ENCODE assay signal across 8 mouse cellular contexts in genomic region chr6:128438871-128439341, GRCm38 (mm10). TPM values are rescaled to one million over a fixed set of nuclear protein-coding genes. Genes with fewer than 3 reads are reported as not detected.
DNase-seq lines count a peak whose midpoint lies in the region; ATAC-seq and TF ChIP-seq lines count a peak whose summit lies in the region.

No protein-coding gene starts in this region.

- peak; percentile 60; the same call in 1 of the 2 replicates for ATAC-seq in kidney, embryonic 15.5 days (replicated peaks; ENCODE audit: low FRiP score)
- no peak; the same call in 1 of the 2 replicates for ATAC-seq in midbrain, embryonic 12.5 days (ENCODE audit: low FRiP score, low read depth)

- H3K9me3 ChIP-seq in E14TG2a.4 (ENCODE audit: low read length) = no peaks in the 10 kb centered on the region
- H3K9me3 ChIP-seq in forebrain, embryonic 10.5 days = no peaks in the 10 kb centered on the region
- no peaks in the 10 kb centered on the region for H3K9me3 ChIP-seq in kidney, embryonic 15.5 days (replicated peaks)
- no peaks in the 10 kb centered on the region for H3K9me3 ChIP-seq in midbrain, embryonic 12.5 days

- no peaks in the 10 kb centered on the region for H3K27me3 ChIP-seq in E14TG2a.4 (ENCODE audit: insufficient read depth, low read length)
- H3K27me3 ChIP-seq in forebrain, embryonic 10.5 days (ENCODE audit: poor library complexity, severe bottlenecking) = peaks cover 17% of the 10 kb centered on the region
- H3K27me3 ChIP-seq in kidney, embryonic 15.5 days = no peaks in the 10 kb centered on the region
- H3K27me3 ChIP-seq in midbrain, embryonic 12.5 days = peaks cover 9% of the 10 kb centered on the region; the same call in 1 of the 2 replicates

- peak overlapping the region; percentile 99 for H3K4me3 ChIP-seq in E14TG2a.4 (replicated peaks; ENCODE audit: low read length)
- peak overlapping the region; percentile 99 for H3K4me3 ChIP-seq in forebrain, embryonic 10.5 days
- peak overlapping the region; percentile 61 for H3K4me3 ChIP-seq in kidney, embryonic 15.5 days (replicated peaks)
- peak overlapping the region; percentile 96 for H3K4me3 ChIP-seq in midbrain, embryonic 12.5 days

- TF ChIP-seq CTCF in E14TG2a.4 (conservative IDR thresholded peaks at IDR 0.05; ENCODE audit: low read length) = no peak

- peak; percentile 24 for DNase-seq in adrenal gland, postnatal 14 days
- DNase-seq in adrenal gland, postnatal 25 days = no peak
- DNase-seq in forebrain, embryonic 10.5 days (ENCODE audit: extremely low spot score, low spot score) = no peak
- no peak for DNase-seq in c-Kit-positive CD71-positive TER-119-positive erythroid progenitor cells, embryonic 14.5 days (ENCODE audit: low spot score)
- no peak for DNase-seq in layer of hippocampus, postnatal 36 days

- peak overlapping the region; percentile 92 for H3K9ac ChIP-seq in kidney, embryonic 15.5 days
- H3K9ac ChIP-seq in midbrain, embryonic 12.5 days (replicated peaks) = no peak overlapping the region

- peak overlapping the region; percentile 70 for H3K4me2 ChIP-seq in kidney, embryonic 15.5 days
- peak overlapping the region; percentile 71 for H3K4me2 ChIP-seq in midbrain, embryonic 12.5 days (replicated peaks)

- peak overlapping the region; percentile 99 for H3K27ac ChIP-seq in forebrain, embryonic 10.5 days
- peak overlapping the region; percentile 95 for H3K27ac ChIP-seq in kidney, embryonic 15.5 days
- peak overlapping the region; percentile 94; the same call in 1 of the 2 replicates for H3K27ac ChIP-seq in midbrain, embryonic 12.5 days (replicated peaks)

- H3K36me3 ChIP-seq in E14TG2a.4 (ENCODE audit: insufficient read depth, low read length) = peaks cover 45% of the 10 kb centered on the region
- H3K36me3 ChIP-seq in forebrain, embryonic 10.5 days (replicated peaks) = peaks cover 30% of the 10 kb centered on the region
- H3K36me3 ChIP-seq in kidney, embryonic 15.5 days = peaks cover 30% of the 10 kb centered on the region
- peaks cover 26% of the 10 kb centered on the region for H3K36me3 ChIP-seq in midbrain, embryonic 12.5 days

- peaks cover 67% of the 10 kb centered on the region for H3K4me1 ChIP-seq in E14TG2a.4 (replicated peaks; ENCODE audit: low read depth, low read length)
- peaks cover 23% of the 10 kb centered on the region for H3K4me1 ChIP-seq in forebrain, embryonic 10.5 days
- peaks cover 32% of the 10 kb centered on the region for H3K4me1 ChIP-seq in kidney, embryonic 15.5 days
- peaks cover 16% of the 10 kb centered on the region for H3K4me1 ChIP-seq in midbrain, embryonic 12.5 days

- WGBS in forebrain, embryonic 10.5 days = 34% methylated on average over 18 of the region's 18 CpGs
- 21% methylated on average over 18 of the region's 18 CpGs for WGBS in kidney, embryonic 15.5 days
- WGBS in midbrain, embryonic 12.5 days = 34% methylated on average over 18 of the region's 18 CpGs

RNA-seq across cellular contexts. Expression of gene Fkbp4, which starts 0.4 kb away (rescaled TPM):
- total RNA-seq in adrenal gland, postnatal 14 days (2021) = 198 and 230 TPM in 2 replicates
- 205 and 245 TPM in 2 replicates for total RNA-seq in adrenal gland, postnatal 25 days (2021)
- polyA plus RNA-seq in forebrain, embryonic 10.5 days (2016; fragmentation: Nextera tagmentation; extraction: Ambion mirVana) = 821 and 862 TPM in 2 replicates
- 521 and 534 TPM in 2 replicates for polyA plus RNA-seq in kidney, embryonic 15.5 days (2015; fragmentation: Nextera tagmentation; extraction: Ambion mirVana)
- polyA plus RNA-seq in midbrain, embryonic 12.5 days (2016; fragmentation: Nextera tagmentation; extraction: Ambion mirVana) = 496 and 515 TPM in 2 replicates
- 100 to 1,000 TPM; 123 to 134 TPM for total RNA-seq in layer of hippocampus, postnatal 36 days (2021)

RNA-seq across cellular contexts. Expression of gene Itfg2, which starts 14.2 kb away (rescaled TPM):
- total RNA-seq in adrenal gland, postnatal 14 days (2021) = 21.6 and 35.8 TPM in 2 replicates
- 27.5 and 35.6 TPM in 2 replicates for total RNA-seq in adrenal gland, postnatal 25 days (2021)
- 40.0 and 41.5 TPM in 2 replicates for polyA plus RNA-seq in forebrain, embryonic 10.5 days (2016; fragmentation: Nextera tagmentation; extraction: Ambion mirVana)
- 30.5 and 35.9 TPM in 2 replicates for polyA plus RNA-seq in kidney, embryonic 15.5 days (2015; fragmentation: Nextera tagmentation; extraction: Ambion mirVana)
- polyA plus RNA-seq in midbrain, embryonic 12.5 days (2016; fragmentation: Nextera tagmentation; extraction: Ambion mirVana) = 39.2 TPM in 2 replicates
- 10 to 100 TPM; 18.2 to 25.4 TPM for total RNA-seq in layer of hippocampus, postnatal 36 days (2021)

RNA-seq across cellular contexts. Expression of gene Nrip2, which starts 39.8 kb away (rescaled TPM):
- total RNA-seq in adrenal gland, postnatal 14 days (2021) = 2.7 and 2.9 TPM in 2 replicates
- 3.0 and 4.1 TPM in 2 replicates for total RNA-seq in adrenal gland, postnatal 25 days (2021)
- 2.3 and 2.9 TPM in 2 replicates for polyA plus RNA-seq in forebrain, embryonic 10.5 days (2016; fragmentation: Nextera tagmentation; extraction: Ambion mirVana)
- polyA plus RNA-seq in kidney, embryonic 15.5 days (2015; fragmentation: Nextera tagmentation; extraction: Ambion mirVana) = 18.8 and 20.1 TPM in 2 replicates
- polyA plus RNA-seq in midbrain, embryonic 12.5 days (2016; fragmentation: Nextera tagmentation; extraction: Ambion mirVana) = 4.1 and 5.4 TPM in 2 replicates
- 10 to 100 TPM; 16.0 to 18.1 TPM for total RNA-seq in layer of hippocampus, postnatal 36 days (2021)
